Mouse (Mus musculus) MEL (cell line): Measurements from ENCODE around the gene Slc25a1. TPM values are rescaled to one million over a fixed set of nuclear protein-coding genes. Genes with fewer than 3 reads are reported as not detected.
A peak's percentile ranks its signal among the peaks of the same experiment; 100 is the strongest.

Source experiments
- DNase-seq: peaks from one replicate; pipeline ENCODE4 v3.0.0; 2011; ENCODE audit warnings: low read depth, low spot score
- H3K27ac ChIP-seq: 2 replicates; pipeline ENCODE4 v1.5.1; 2012; ENCODE audit warnings: low read depth, mild to moderate bottlenecking, control low read depth, low read length, moderate library complexity; ENCODE audit not compliant: control insufficient read depth
- H3K27me3 ChIP-seq, 2 experiments: fragments of 150-350 bp in 1 of 2; sonication (generic) in 1 of 2; 2 replicates each; pipeline ENCODE4 v1.6.1; 2012; ENCODE audit warnings: low read length in 2 of 2, mild to moderate bottlenecking in 2 of 2, improper control_type of control experiment in 1 of 2, moderate library complexity in 1 of 2; ENCODE audit not compliant: insufficient read depth in 2 of 2, control insufficient read depth in 1 of 2
- H3K36me3 ChIP-seq, 2 experiments: 2 replicates each; pipeline ENCODE4 v1.6.1; 2012 to 2014; ENCODE audit warnings: low read length in 2 of 2, improper control_type of control experiment in 1 of 2, inconsistent platforms in 1 of 2, mild to moderate bottlenecking in 1 of 2; ENCODE audit not compliant: insufficient read depth in 2 of 2, control insufficient read depth in 1 of 2
- H3K4me1 ChIP-seq, 2 experiments: fragments of 150-350 bp in 1 of 2; sonication (generic) in 1 of 2; 2 replicates each; pipeline ENCODE4 v1.6.1; 2012; ENCODE audit warnings: low read length in 2 of 2, improper control_type of control experiment in 1 of 2, mild to moderate bottlenecking in 1 of 2; ENCODE audit not compliant: insufficient read depth in 2 of 2, control insufficient read depth in 1 of 2
- H3K4me3 ChIP-seq, 2 experiments: fragments of 150-350 bp in 1 of 2; sonication (generic) in 1 of 2; 2 replicates each; pipeline ENCODE4 v1.5.1; 2012; ENCODE audit warnings: low read depth in 2 of 2, low read length in 2 of 2, mild to moderate bottlenecking in 2 of 2, moderate library complexity in 2 of 2, control low read depth in 1 of 2, improper control_type of control experiment in 1 of 2; ENCODE audit not compliant: control insufficient read depth in 1 of 2, insufficient read depth in 1 of 2
- H3K79me2 ChIP-seq: 2 replicates; pipeline ENCODE4 v1.6.1; 2012; ENCODE audit warnings: mild to moderate bottlenecking, low read length, moderate library complexity; ENCODE audit not compliant: control insufficient read depth, poor library complexity, insufficient read depth
- H3K9ac ChIP-seq: 2 replicates; pipeline ENCODE4 v1.6.1; 2012; ENCODE audit warnings: low read depth, mild to moderate bottlenecking, control low read depth, low read length, moderate library complexity; ENCODE audit not compliant: control insufficient read depth, poor library complexity, severe bottlenecking
- H3K9me3 ChIP-seq: fragments of 150-350 bp; sonication (generic); replicated peaks from 2 replicates; pipeline ENCODE4 v1.6.1; 2012; ENCODE audit warnings: mild to moderate bottlenecking, low read length, improper control_type of control experiment, moderate library complexity; ENCODE audit not compliant: insufficient read depth
- CHD1 ChIP-seq: IDR thresholded peaks from 2 replicates; pipeline ENCODE4 v1.6.1; 2012; ENCODE audit warnings: low read depth, mild to moderate bottlenecking, inconsistent platforms, low read length, improper control_type of control experiment
- CTCF ChIP-seq, 3 experiments: IDR thresholded peaks in 2 of 3; conservative IDR thresholded peaks in 1 of 3; 2 replicates each; pipeline ENCODE4 v1.5.1; 2011 to 2012; ENCODE audit warnings: low read length in 3 of 3, low read depth in 2 of 3, mild to moderate bottlenecking in 2 of 3, improper control_type of control experiment in 1 of 3, inconsistent platforms in 1 of 3, mixed read lengths in 1 of 3, moderate library complexity in 1 of 3; ENCODE audit not compliant: control insufficient read depth in 1 of 3, insufficient read depth in 1 of 3, poor library complexity in 1 of 3, severe bottlenecking in 1 of 3
- E2F4 ChIP-seq: IDR thresholded peaks from 2 replicates; pipeline ENCODE4 v1.6.1; 2011; ENCODE audit warnings: low read depth, low read length, improper control_type of control experiment, borderline replicate concordance
- EP300 ChIP-seq, 2 experiments: IDR thresholded peaks; 2 replicates each; pipeline ENCODE4 v1.6.1; 2011; ENCODE audit warnings: improper control_type of control experiment in 2 of 2, low read length in 2 of 2, low read depth in 1 of 2, mild to moderate bottlenecking in 1 of 2
- GABPA ChIP-seq: IDR thresholded peaks from 2 replicates; pipeline ENCODE4 v1.6.1; 2012; ENCODE audit warnings: low read depth, mild to moderate bottlenecking, inconsistent platforms, low read length, improper control_type of control experiment, moderate library complexity
- MAZ ChIP-seq: IDR thresholded peaks from 2 replicates; pipeline ENCODE4 v1.6.1; 2012; ENCODE audit warnings: low read depth, mild to moderate bottlenecking, inconsistent platforms, low read length, improper control_type of control experiment
- MEF2A ChIP-seq: IDR thresholded peaks from 2 replicates; pipeline ENCODE4 v1.6.1; 2014; ENCODE audit warnings: low read depth, mild to moderate bottlenecking, inconsistent platforms, low read length, improper control_type of control experiment; ENCODE audit not compliant: poor library complexity, insufficient replicate concordance, severe bottlenecking; ENCODE audit errors: extremely low read depth
- MXI1 ChIP-seq: IDR thresholded peaks from 2 replicates; pipeline ENCODE4 v1.6.1; 2011; ENCODE audit warnings: mild to moderate bottlenecking, low read depth, low read length, improper control_type of control experiment
- MYC ChIP-seq: IDR thresholded peaks from 2 replicates; pipeline ENCODE4 v1.6.1; 2011; ENCODE audit warnings: low read depth, mild to moderate bottlenecking, low read length, improper control_type of control experiment, moderate library complexity
- POLR2AphosphoS5 ChIP-seq: IDR thresholded peaks from 2 replicates; pipeline ENCODE4 v1.6.1; 2012; ENCODE audit warnings: low read depth, borderline replicate concordance, mild to moderate bottlenecking, inconsistent platforms, low read length, moderate library complexity, mixed read lengths
- SIN3A ChIP-seq: IDR thresholded peaks from 2 replicates; pipeline ENCODE4 v1.6.1; 2012; ENCODE audit warnings: low read length, improper control_type of control experiment, inconsistent platforms
- TAL1 ChIP-seq: IDR thresholded peaks from 2 replicates; pipeline ENCODE4 v1.6.1; 2012; ENCODE audit warnings: mild to moderate bottlenecking, inconsistent platforms, low read length, moderate library complexity, mixed read lengths
- TCF12 ChIP-seq: IDR thresholded peaks from 2 replicates; pipeline ENCODE4 v1.6.1; 2014; ENCODE audit warnings: low read depth, mild to moderate bottlenecking, inconsistent platforms, low read length, improper control_type of control experiment, moderate library complexity
- ZNF384 ChIP-seq: IDR thresholded peaks from 2 replicates; pipeline ENCODE4 v1.6.1; 2012; ENCODE audit warnings: low read depth, mild to moderate bottlenecking, inconsistent platforms, low read length, improper control_type of control experiment
- polyA plus RNA-seq, 2 experiments: library from polyadenylated mRNA; stranded (reverse) in 1 of 2; unstranded in 1 of 2; fragments of >175 nt in 1 of 2; fragments of >200 nt in 1 of 2; gene quantifications; 2 replicates each; pipeline versions ENCODE4 v1.2.1 to v1.2.4; 2012; ENCODE audit warnings: low replicate concordance in 2 of 2, low read depth in 1 of 2; ENCODE audit not compliant: insufficient read length in 2 of 2, insufficient read depth in 1 of 2, missing spikeins in 1 of 2
- total RNA-seq: library from RNA; depleted of rRNA; stranded (reverse); fragments of 300-350 nt; gene quantifications from 2 replicates; pipeline ENCODE4 v1.2.3, GENCODE M21; 2012

Gene Slc25a1
- total and polyA plus RNA-seq, 3 experiments, result 114 to 184 TPM; not detected in 1

GRCm38 (mm10) chr16:17933594-17934444, 5.8 kb upstream of the Slc25a1 start (continued):
- TF ChIP-seq CHD1 (0 out of 2 replicates have a peak, but pooled peaks have one; percentile 59), GABPA (0 out of 2 replicates have a peak, but pooled peaks have one; percentile 19), TCF12 (peak; percentile 60), MEF2A (0 out of 2 replicates have a peak, but pooled peaks have one; percentile 19)
- TF ChIP-seq, all 39 proteins: peak for 20

- H3K4me1 ChIP-seq, result peaks cover 24 to 38% of the 10 kb centered on the region in 2 experiments
- H3K27ac ChIP-seq, result no peak overlapping the region
- peaks cover 9% of the 10 kb centered on the region for H3K79me2 ChIP-seq
- H3K9ac ChIP-seq, result no peak overlapping the region
- no peak overlapping the region for H3K4me3 ChIP-seq
- H3K9me3 ChIP-seq, result no peaks in the 10 kb centered on the region
- no peak for DNase-seq
- H3K27me3 ChIP-seq, result no peaks in the 10 kb centered on the region
- H3K36me3 ChIP-seq, result peaks cover 0 to 25% of the 10 kb centered on the region in 2 experiments; a peak in 2 of 4 replicates
- TF ChIP-seq EP300 (IDR thresholded peaks at IDR 0.05; ENCODE audit: low read depth in 1 of 2, low read length in 2 of 2) (no peak), GABPA (no peak), MXI1 (no peak), TAL1 (no peak)
Observed at GRCm38 (mm10) chr16:17931906-17932460, 4.0 kb upstream of the Slc25a1 start.

GRCm38 (mm10) chr16:17929631-17930030, 1.6 kb upstream of the Slc25a1 start:
- no peak overlapping the region for H3K9ac ChIP-seq

More at GRCm38 (mm10) chr16:17929631-17930030, 1.6 kb upstream of the Slc25a1 start:
- Histone ChIP-seq H3K27me3 (no peaks in the 10 kb centered on the region), H3K27ac (peak overlapping the region; percentile 96; the same call in 1 of the 2 replicates), H3K4me3 (no peak overlapping the region), H3K4me1 (peaks cover 19 to 35% of the 10 kb centered on the region in 2 experiments), H3K79me2 (peaks cover 9% of the 10 kb centered on the region), H3K9me3 (no peaks in the 10 kb centered on the region), H3K36me3 (peaks cover 0 to 23% of the 10 kb centered on the region in 2 experiments; a peak in 2 of 4 replicates)
- DNase-seq, result no peak
- no peak for TF ChIP-seq MYC
- no peak for TF ChIP-seq MAZ
- no peak for TF ChIP-seq E2F4
- TF ChIP-seq SIN3A, result no peak
- no peak for TF ChIP-seq POLR2AphosphoS5
- no peak for TF ChIP-seq GABPA
- TF ChIP-seq CTCF (IDR thresholded peaks at IDR 0.05 in 2 of 3, conservative IDR thresholded peaks at IDR 0.05 in 1 of 3; ENCODE audit: control insufficient read depth in 1 of 3, insufficient read depth in 1 of 3, low read depth in 2 of 3, low read length in 3 of 3, poor library complexity in 1 of 3, severe bottlenecking in 1 of 3), result no peak
- TF ChIP-seq ZNF384, result no peak
